Mouse (Mus musculus): Measurements from ENCODE around the gene Ntrk1. TPM values are rescaled to one million over a fixed set of nuclear protein-coding genes. Genes with fewer than 3 reads are reported as not detected.

The Ntrk1 gene
- polyA plus RNA-seq, 1 experiment from 2014 or later: 6.6 TPM

DNA sequence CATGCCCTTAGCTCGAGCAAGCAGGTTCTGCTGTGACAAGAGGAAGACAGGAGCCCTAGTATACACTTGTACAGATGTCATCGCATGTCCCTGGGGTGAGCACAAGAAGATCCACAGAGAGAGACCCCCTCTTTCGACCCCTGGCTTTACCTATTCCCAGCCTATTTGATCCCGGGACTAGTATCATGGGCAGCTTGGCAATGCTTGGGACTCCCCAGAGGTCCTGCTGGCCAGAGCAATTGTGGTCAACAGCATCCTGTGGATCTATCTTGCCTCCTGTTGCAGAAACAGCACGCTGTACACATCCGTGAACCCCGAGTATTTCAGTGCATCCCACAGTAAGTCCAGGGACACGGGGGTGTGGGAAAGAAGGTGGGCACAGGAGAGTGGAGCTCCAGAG is 16.3 kb upstream of the Ntrk1 start:
- no peak overlapping the region for H3K4me3 ChIP-seq
- 88% methylated on average over 8 of the region's 8 CpGs for WGBS
- no peak overlapping the region for H3K9ac ChIP-seq
- H3K36me3 ChIP-seq: no peaks in the 10 kb centered on the region
- no peaks in the 10 kb centered on the region for H3K9me3 ChIP-seq
- H3K4me1 ChIP-seq (replicated peaks): peaks cover 8% of the 10 kb centered on the region
- H3K27ac ChIP-seq (replicated peaks): no peak overlapping the region
- peaks cover 50% of the 10 kb centered on the region for H3K27me3 ChIP-seq
- no peak overlapping the region for H3K4me2 ChIP-seq
- ATAC-seq (ENCODE audit: low FRiP score, low read depth): no peak

DNA sequence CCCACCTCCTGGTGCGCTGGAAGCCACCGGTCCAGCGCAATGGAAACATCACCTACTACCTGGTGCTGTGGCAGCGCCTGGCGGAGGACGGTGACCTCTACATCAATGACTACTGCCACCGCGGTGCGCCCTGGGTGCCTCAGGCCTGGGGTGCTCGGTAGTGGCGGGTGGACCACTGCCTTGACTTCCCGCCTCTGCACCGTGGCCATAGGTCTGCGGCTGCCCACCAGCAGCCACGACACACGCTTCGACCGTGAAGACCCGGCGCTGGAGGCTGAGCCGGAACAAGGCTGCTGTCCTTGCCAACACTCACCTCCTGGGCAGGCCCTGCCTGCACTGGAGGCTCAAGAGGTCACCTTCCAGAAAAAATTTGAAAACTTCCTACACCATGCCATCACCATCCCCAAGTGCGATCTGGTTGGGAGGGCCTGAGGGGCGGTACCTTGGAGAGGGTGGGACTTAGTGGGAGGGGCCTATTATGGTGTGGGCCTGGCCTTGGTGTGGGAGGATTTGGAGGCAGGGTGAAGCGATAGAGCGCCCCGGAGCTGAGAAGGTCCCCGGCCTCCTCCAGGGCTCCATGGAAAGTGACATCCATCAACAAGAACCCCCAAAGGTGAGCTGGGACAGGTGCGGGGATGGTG is 14.5 kb upstream of the Ntrk1 start:
- WGBS: 5% methylated on average over 28 of the region's 28 CpGs
- H3K9me3 ChIP-seq: no peaks in the 10 kb centered on the region
- H3K36me3 ChIP-seq: no peaks in the 10 kb centered on the region
- H3K4me3 ChIP-seq: peak overlapping the region; percentile 22
- H3K4me2 ChIP-seq: peak overlapping the region; percentile 45
- peak; percentile 45; the same call in 1 of the 2 replicates for ATAC-seq (ENCODE audit: low FRiP score, low read depth)
- H3K27me3 ChIP-seq: peaks cover 66% of the 10 kb centered on the region
- no peak overlapping the region for H3K9ac ChIP-seq
- peaks cover 8% of the 10 kb centered on the region for H3K4me1 ChIP-seq (replicated peaks)
- H3K27ac ChIP-seq (replicated peaks): no peak overlapping the region

DNA sequence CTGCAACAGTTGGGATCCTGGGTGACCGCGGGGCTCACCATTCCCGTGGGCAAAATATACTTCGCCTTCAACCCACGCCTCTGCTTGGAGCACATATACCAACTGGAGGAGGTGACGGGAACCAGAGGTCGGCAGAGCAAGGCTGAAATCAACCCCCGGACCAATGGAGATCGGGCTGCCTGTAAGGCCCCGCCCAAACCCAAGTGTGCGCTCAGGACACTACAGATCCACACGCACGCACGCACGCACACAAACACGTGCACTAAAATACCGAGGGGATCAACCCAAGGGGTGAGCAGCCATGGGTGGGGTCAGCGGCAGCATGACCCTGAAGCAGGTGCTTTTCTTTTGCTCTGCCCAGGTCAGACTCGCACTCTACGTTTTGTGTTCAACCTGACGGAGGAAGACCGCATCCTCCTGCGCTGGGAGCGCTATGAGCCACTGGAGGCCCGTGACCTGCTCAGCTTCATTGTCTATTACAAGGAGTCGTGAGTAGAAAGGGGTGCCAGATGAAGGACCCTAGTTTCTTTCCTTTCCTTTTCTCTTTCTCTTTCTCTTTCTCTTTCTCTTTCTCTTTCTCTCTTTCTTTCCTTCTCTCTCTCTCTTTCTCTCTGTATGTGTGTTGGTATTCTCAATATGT is 9.2 kb upstream of the Ntrk1 start:
- Histone ChIP-seq H3K27me3 (peaks cover 77% of the 10 kb centered on the region), H3K4me2 (peak overlapping the region; percentile 57), H3K27ac (replicated peaks) (no peak overlapping the region), H3K9me3 (no peaks in the 10 kb centered on the region), H3K9ac (no peak overlapping the region), H3K36me3 (no peaks in the 10 kb centered on the region), H3K4me1 (replicated peaks) (peaks cover 8% of the 10 kb centered on the region), H3K4me3 (peak overlapping the region; percentile 32)
- 0 out of 2 replicates have a peak, but pooled peaks have one; percentile 17 for ATAC-seq (ENCODE audit: low FRiP score, low read depth)
- 5% methylated on average over 26 of the region's 26 CpGs for WGBS

DNA sequence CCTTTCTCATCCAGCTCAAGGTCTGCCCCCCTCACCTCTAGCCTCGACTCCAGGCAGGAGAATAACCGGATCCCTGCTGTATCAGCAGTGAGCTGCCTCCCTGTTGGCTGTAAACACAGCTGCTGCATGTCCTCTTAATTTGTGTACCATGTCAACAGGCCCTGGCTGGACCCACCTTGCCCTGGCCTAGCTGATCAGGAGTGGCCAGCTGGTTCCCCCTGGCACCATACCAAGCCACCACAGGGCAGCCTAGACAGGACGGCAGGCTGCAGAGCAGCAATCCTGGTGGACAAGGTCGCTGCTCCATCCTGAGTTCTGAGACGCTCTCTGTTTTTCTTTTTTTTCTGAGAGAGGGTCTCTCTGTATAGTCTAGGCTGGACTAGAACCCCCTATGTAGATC is 6.7 kb upstream of the Ntrk1 start:
- Histone ChIP-seq H3K4me1 (replicated peaks) (peaks cover 14% of the 10 kb centered on the region), H3K9ac (no peak overlapping the region), H3K4me3 (no peak overlapping the region), H3K27me3 (peaks cover 69% of the 10 kb centered on the region), H3K36me3 (no peaks in the 10 kb centered on the region), H3K27ac (replicated peaks) (no peak overlapping the region), H3K4me2 (no peak overlapping the region), H3K9me3 (no peaks in the 10 kb centered on the region)
- WGBS: 66% methylated on average over 5 of the region's 5 CpGs
- ATAC-seq (ENCODE audit: low FRiP score, low read depth): no peak

DNA sequence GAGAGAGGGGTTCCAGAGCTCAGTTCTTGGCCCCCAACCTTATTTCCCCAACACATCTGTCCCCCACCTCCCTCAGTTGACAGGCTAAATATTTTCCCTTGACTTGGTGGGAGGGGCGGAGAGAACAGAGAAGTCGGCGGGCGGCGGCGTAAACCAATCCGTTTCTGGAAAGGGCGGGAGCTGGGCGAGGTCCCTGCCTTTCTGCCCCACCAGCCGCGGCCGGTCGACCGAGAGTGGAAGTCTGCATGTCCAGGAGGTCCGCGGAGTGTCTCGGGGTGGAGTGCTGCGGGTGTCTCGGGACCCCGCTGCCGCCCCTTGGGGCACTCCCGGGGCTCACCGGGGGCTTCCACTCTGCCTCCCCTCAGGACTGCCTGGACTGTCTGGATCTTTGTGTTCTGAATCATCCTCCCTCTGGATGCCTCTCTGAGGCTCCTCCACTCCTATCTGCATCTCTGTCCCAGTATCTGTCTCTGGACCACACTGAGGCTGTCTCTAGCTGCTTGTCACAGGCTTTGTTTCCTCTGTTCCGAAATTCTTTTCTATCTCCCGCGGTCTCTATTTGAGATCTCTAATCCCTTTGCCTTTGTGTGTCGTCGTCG is 1.9 kb upstream of the Ntrk1 start, which contains the start of gene Insrr:
TSS of gene Insrr (plus strand) at position 216 of the 599 bp plus-strand sequence.
- Histone ChIP-seq H3K27ac (replicated peaks) (no peak within 1 kb of the TSS), H3K4me2 (peak within 1 kb of the TSS; percentile 63), H3K9me3 (no peaks in the 10 kb centered on the region), H3K4me3 (peak within 1 kb of the TSS; percentile 33), H3K9ac (peak within 1 kb of the TSS; percentile 18), H3K4me1 (replicated peaks) (peaks cover 24% of the 10 kb centered on the region), H3K27me3 (peaks cover 80% of the 10 kb centered on the region), H3K36me3 (no peaks in the 10 kb centered on the region)
- WGBS: 2% methylated on average over 28 of the region's 29 CpGs
- ATAC-seq (ENCODE audit: low FRiP score, low read depth): no peak

DNA sequence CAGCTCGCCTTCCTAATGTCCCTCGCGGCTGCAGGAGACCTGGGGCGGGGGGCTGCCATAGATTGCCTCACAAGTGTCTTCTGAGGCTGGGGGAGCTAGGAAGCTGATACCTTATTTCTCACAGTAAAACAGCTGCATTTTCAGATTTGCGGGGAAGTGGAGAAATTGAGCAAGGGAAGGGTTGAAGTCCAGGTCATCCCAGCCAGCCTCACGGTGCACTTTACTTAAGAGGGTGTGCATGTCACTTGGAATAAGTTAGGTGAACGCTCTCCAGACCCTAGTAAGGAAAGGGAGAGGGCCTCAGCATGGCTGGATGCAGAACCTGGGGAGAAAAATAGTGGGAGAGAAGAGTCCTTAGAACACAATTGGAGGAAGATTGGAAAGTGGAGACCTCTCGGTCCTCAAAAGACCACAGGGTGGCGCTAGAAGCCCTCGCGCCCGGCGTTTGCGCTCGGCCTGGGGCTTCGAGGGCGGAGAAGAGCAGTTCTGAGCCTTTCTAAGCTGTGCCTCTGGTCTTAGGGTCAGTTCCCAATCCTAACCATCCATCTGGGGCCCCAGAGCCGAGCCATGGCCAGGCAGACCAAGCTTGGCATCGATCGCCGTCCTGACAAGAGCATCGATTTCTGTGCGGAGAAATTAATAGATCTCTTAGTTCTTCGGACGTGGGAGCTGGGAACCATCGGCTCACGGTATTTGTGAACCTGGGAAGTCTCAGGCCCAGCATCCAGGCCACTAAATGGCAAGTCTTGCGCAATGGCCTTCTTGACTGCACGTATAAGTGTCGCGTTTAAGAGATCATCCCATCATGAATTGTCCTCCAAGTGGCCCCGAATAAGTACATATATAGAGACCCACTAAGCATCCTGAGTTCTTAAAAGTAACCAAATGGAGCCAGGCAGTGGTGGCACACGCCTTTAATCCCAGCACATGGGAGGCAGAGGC is 645 bp upstream of the Ntrk1 start:
- Histone ChIP-seq H3K4me1 (replicated peaks) (peaks cover 24% of the 10 kb centered on the region), H3K9ac (peak overlapping the region; percentile 17; the same call in 1 of the 2 replicates), H3K4me2 (peak overlapping the region; percentile 63), H3K27ac (replicated peaks) (no peak overlapping the region), H3K36me3 (no peaks in the 10 kb centered on the region), H3K9me3 (no peaks in the 10 kb centered on the region), H3K27me3 (peaks cover 80% of the 10 kb centered on the region), H3K4me3 (peak overlapping the region; percentile 33)
- ATAC-seq (ENCODE audit: low FRiP score, low read depth): no peak
- 16% methylated on average over 33 of the region's 33 CpGs for WGBS

DNA sequence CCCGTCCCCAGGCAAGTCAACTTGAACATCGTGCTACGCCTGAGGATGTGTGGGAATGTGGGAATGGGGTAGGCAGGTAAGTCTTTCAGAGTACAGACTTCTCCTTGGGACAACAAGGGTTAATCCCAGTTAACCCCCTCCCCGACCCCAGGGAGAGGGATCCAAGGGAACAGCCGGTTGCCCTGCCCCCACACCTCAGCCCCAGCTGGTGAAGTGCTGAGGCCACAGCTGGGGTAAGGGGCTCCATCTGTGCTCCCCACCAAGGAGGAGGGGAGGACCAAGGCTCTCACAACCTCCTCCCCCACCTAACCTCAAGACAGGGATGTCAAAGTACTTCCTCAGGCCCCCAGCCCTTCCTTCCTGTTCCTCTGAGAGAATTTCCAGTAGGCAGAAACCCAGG is 5.2 kb downstream of the Ntrk1 start:
- H3K4me3 ChIP-seq: no peak overlapping the region
- H3K4me1 ChIP-seq (replicated peaks): peaks cover 7% of the 10 kb centered on the region
- no peaks in the 10 kb centered on the region for H3K36me3 ChIP-seq
- H3K9me3 ChIP-seq: no peaks in the 10 kb centered on the region
- no peak for ATAC-seq (ENCODE audit: low FRiP score, low read depth)
- H3K27ac ChIP-seq (replicated peaks): no peak overlapping the region
- peaks cover 34% of the 10 kb centered on the region for H3K27me3 ChIP-seq
- no peak overlapping the region for H3K9ac ChIP-seq
- H3K4me2 ChIP-seq: no peak overlapping the region
- WGBS: 39% methylated on average over 5 of the region's 5 CpGs

DNA sequence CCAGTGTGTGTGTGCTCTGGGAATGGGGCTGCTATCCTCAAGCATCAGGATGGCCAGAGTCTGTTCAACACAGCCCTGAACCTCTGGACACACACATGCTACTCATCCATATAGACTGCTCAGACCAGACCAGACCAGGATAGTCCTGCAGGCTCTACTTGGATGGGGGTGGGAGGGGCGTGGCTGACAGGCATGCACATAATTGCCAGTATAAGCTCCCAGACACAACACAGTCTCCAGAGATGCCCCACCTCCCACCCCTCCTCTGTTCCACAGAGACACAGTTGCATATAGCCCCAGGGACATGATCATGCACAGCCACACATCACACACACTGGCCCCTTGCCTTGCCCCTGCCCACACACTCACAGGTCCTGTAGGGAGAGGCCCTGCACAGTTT is 5.7 kb downstream of the Ntrk1 start:
- WGBS: 60% methylated on average over 1 of the region's 1 CpGs
- Histone ChIP-seq H3K36me3 (no peaks in the 10 kb centered on the region), H3K4me1 (replicated peaks) (peaks cover 4% of the 10 kb centered on the region; the same call in 1 of the 2 replicates), H3K27me3 (peaks cover 29% of the 10 kb centered on the region), H3K4me3 (no peak overlapping the region), H3K27ac (replicated peaks) (no peak overlapping the region), H3K4me2 (no peak overlapping the region), H3K9me3 (no peaks in the 10 kb centered on the region), H3K9ac (no peak overlapping the region)
- ATAC-seq (ENCODE audit: low FRiP score, low read depth): no peak

DNA sequence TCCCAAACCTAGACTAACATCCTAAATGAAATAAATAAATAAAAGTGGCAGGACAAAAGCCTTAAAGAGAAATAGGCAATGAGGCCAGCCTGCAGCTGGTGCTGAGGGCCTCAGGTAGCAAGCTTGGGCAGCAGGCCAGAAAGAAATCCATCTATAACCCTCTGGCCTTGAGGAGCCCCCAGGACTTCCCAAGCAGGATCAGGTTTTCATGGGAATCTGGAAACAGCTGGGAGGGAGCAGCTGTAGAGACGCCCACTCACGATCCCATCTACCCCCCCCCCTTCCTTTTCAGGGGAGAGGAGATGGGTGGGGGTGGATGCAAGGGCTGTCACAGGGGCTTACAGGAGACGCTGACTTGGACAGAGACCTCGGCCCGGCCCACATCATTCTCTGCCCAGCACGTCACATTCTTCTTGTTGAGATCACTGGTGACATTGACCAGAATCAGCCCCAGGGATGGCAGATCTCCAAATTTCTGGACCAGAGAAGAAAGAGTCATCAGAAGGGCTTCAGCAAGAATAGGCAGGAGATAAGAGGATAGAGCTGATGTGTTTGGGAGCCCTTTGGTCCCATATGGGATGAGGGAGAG is 9.2 kb downstream of the Ntrk1 start:
- ATAC-seq (ENCODE audit: low FRiP score, low read depth): no peak
- Histone ChIP-seq H3K4me1 (replicated peaks) (peaks cover 4% of the 10 kb centered on the region; the same call in 1 of the 2 replicates), H3K9ac (no peak overlapping the region), H3K27me3 (no peaks in the 10 kb centered on the region), H3K27ac (replicated peaks) (no peak overlapping the region), H3K4me3 (no peak overlapping the region), H3K9me3 (no peaks in the 10 kb centered on the region), H3K4me2 (no peak overlapping the region), H3K36me3 (no peaks in the 10 kb centered on the region)
- 46% methylated on average over 6 of the region's 6 CpGs for WGBS

DNA sequence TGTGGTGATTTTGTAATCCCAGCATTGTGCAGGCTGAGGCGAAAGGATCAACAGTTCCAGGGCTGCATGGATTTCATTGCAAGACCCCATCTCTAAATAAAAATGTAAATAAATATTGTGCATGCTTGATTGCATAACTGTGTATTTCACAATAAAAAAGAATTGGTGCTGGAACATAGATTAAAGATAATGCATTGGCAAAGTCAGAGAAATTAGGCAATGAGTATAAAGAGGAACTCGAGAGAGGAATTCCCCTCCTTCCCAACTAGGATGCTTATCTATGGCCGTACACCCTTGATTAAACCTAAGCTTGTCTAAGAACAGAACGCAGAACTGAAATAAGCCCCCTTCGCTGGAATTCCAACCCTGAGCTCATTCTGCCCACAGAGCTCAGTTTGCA is 9.8 kb downstream of the Ntrk1 start:
- H3K9me3 ChIP-seq: no peaks in the 10 kb centered on the region
- H3K27ac ChIP-seq (replicated peaks): no peak overlapping the region
- H3K4me2 ChIP-seq: no peak overlapping the region
- no peaks in the 10 kb centered on the region for H3K27me3 ChIP-seq
- H3K4me3 ChIP-seq: no peak overlapping the region
- H3K9ac ChIP-seq: no peak overlapping the region
- no peaks in the 10 kb centered on the region for H3K36me3 ChIP-seq
- peaks cover 4% of the 10 kb centered on the region; the same call in 1 of the 2 replicates for H3K4me1 ChIP-seq (replicated peaks)
- ATAC-seq (ENCODE audit: low FRiP score, low read depth): no peak
- WGBS: 86% methylated on average over 5 of the region's 5 CpGs

DNA sequence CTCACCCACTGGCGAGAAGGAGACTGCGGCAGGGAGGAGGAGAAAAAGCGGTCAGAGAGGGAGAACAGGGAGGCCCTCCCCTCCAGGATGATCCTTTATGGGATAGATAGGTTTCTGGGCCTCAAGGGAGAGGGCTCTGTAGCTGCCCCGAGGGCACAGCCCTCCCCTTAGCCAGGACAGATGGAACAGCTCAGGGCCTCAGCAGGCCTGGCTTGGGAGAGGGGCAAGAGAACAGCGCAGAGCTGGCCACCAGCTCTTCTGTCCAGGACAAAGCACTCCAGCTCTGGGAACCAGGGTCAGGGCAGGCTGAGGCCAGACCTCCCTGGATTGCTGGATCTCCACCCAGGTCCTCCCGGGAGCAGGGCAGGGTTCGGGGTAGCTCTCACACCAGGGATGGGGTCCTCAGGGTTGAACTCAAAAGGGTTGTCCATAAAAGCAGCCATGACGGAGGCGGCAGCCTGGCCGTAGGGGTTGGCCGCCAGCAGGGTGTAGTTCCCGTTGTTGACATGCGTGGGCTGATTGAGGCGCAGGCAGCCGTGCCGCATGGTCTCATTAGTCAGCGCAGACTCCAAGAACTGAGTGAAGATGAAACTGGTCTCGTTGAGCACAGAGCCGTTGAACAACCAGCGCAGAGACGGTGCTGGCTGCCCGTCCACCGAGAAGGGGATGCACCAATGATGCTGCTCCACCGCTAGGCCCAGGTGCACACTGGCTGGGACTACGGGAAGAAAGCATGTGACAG is 11.5 kb downstream of the Ntrk1 start:
- H3K9ac ChIP-seq: no peak overlapping the region
- no peaks in the 10 kb centered on the region for H3K27me3 ChIP-seq
- H3K4me2 ChIP-seq: no peak overlapping the region
- H3K4me3 ChIP-seq: no peak overlapping the region
- H3K4me1 ChIP-seq (replicated peaks): peaks cover 9% of the 10 kb centered on the region
- 75% methylated on average over 25 of the region's 25 CpGs for WGBS
- ATAC-seq (ENCODE audit: low FRiP score, low read depth): no peak
- H3K36me3 ChIP-seq: no peaks in the 10 kb centered on the region
- no peak overlapping the region for H3K27ac ChIP-seq (replicated peaks)
- no peaks in the 10 kb centered on the region for H3K9me3 ChIP-seq

All from hindbrain, embryonic 15.5 days (tissue).